Mouse (Mus musculus) liver, embryonic 16.5 days (tissue): ENCODE data around the gene Atp8b2. TPM values are rescaled to one million over a fixed set of nuclear protein-coding genes. Genes with fewer than 3 reads are reported as not detected.

ENCODE experiments used
- ATAC-seq: fragments of 200-750 bp; cut with Nextera tagmentation; 2 replicates; pipeline ENCODE4 v1.8.0; 2017; ENCODE audit warnings: low read depth, mild to moderate bottlenecking, moderate number of reproducible peaks, moderate library complexity
- H3K27ac ChIP-seq: fragments of 300-500 bp; sonication (generic); 2 replicates; pipeline ENCODE4 v1.5.1; 2014; ENCODE audit warnings: mild to moderate bottlenecking, low read length
- H3K27me3 ChIP-seq: fragments of 300-500 bp; sonication (generic); 2 replicates; pipeline ENCODE4 v1.6.1; 2014; ENCODE audit warnings: low read depth, low read length, mixed read lengths; ENCODE audit not compliant: control insufficient read depth, insufficient read depth
- H3K36me3 ChIP-seq: fragments of 300-500 bp; sonication (generic); 2 replicates; pipeline ENCODE4 v1.6.1; 2014; ENCODE audit warnings: mild to moderate bottlenecking; ENCODE audit not compliant: control insufficient read depth, insufficient read depth
- H3K4me1 ChIP-seq: fragments of 300-500 bp; sonication (generic); 2 replicates; pipeline ENCODE4 v1.6.1; 2014; ENCODE audit warnings: low read depth, low read length, mixed read lengths; ENCODE audit not compliant: control insufficient read depth
- H3K4me2 ChIP-seq: fragments of 300-500 bp; sonication (generic); 2 replicates; pipeline ENCODE4 v1.6.1; 2014; ENCODE audit warnings: low read depth, low read length, mixed read lengths
- H3K4me3 ChIP-seq: fragments of 300-500 bp; sonication (generic); 2 replicates; pipeline ENCODE4 v1.5.1; 2014; ENCODE audit warnings: low read depth, mild to moderate bottlenecking, low read length
- H3K9ac ChIP-seq: fragments of 300-500 bp; sonication (generic); 2 replicates; pipeline ENCODE4 v1.6.1; 2014; ENCODE audit warnings: low read depth, low read length
- H3K9me3 ChIP-seq: fragments of 300-500 bp; sonication (generic); replicated peaks from 2 replicates; pipeline ENCODE4 v1.6.1; 2016; ENCODE audit warnings: low read length; ENCODE audit not compliant: control insufficient read depth
- WGBS: fragments of 180-500 bp; shearing (Covaris S2); extraction: QIAGEN DNeasy Blood & Tissue Kit; methylation state at CpG from one replicate; pipeline ENCODE4 v1.1.7; 2014; ENCODE audit not compliant: insufficient replicate concordance; 5-methylcytosine and 5-hydroxymethylcytosine counted together
- polyA plus RNA-seq: library from polyadenylated mRNA; unstranded; fragments of >200 nt; fragmentation: Nextera tagmentation; extraction: Ambion mirVana; gene quantifications from 2 replicates; pipeline ENCODE4 v1.2.1, GENCODE M21; 2015

Atp8b2 gene
- polyA plus RNA-seq, 1 experiment from 2014 or later: 2.0 TPM

GRCm38 (mm10) chr3:89962751-89963220, 522 bp downstream of the Atp8b2 start:
- 0% methylated on average over 30 of the region's 30 CpGs for WGBS
- H3K27me3 ChIP-seq: peaks cover 47% of the 10 kb centered on the region

GRCm38 (mm10) chr3:89962059-89962750, 1.1 kb downstream of the Atp8b2 start:
- peak overlapping the region; percentile 64 for H3K4me3 ChIP-seq
- H3K27me3 ChIP-seq: peaks cover 47% of the 10 kb centered on the region
- no peak overlapping the region; the same call in 1 of the 2 replicates for H3K27ac ChIP-seq
- H3K4me2 ChIP-seq: peak overlapping the region; percentile 67
- peak overlapping the region; percentile 55 for H3K9ac ChIP-seq
- no peak for ATAC-seq
- H3K36me3 ChIP-seq: no peaks in the 10 kb centered on the region
- H3K9me3 ChIP-seq: no peaks in the 10 kb centered on the region
- peaks cover 4% of the 10 kb centered on the region for H3K4me1 ChIP-seq
- WGBS: 5% methylated on average over 14 of the region's 14 CpGs

More at GRCm38 (mm10) chr3:89962751-89963220, 522 bp downstream of the Atp8b2 start:
- ATAC-seq: no peak
- Histone ChIP-seq H3K36me3 (no peaks in the 10 kb centered on the region), H3K9ac (peak overlapping the region; percentile 55), H3K4me2 (peak overlapping the region; percentile 67), H3K4me3 (peak overlapping the region; percentile 64), H3K9me3 (no peaks in the 10 kb centered on the region), H3K27ac (peak overlapping the region; percentile 31; the same call in 1 of the 2 replicates), H3K4me1 (peaks cover 4% of the 10 kb centered on the region)

- Histone ChIP-seq H3K27ac (no peak overlapping the region), H3K9me3 (no peaks in the 10 kb centered on the region), H3K36me3 (no peaks in the 10 kb centered on the region), H3K4me2 (peak overlapping the region; percentile 28; the same call in 1 of the 2 replicates), H3K4me1 (peaks cover 4% of the 10 kb centered on the region), H3K4me3 (no peak overlapping the region), H3K9ac (no peak overlapping the region), H3K27me3 (peaks cover 47% of the 10 kb centered on the region)
- WGBS: 9% methylated on average over 4 of the region's 4 CpGs
- no peak for ATAC-seq
Observed at GRCm38 (mm10) chr3:89961436-89961835, 1.9 kb downstream of the Atp8b2 start.

- Histone ChIP-seq H3K9me3 (no peaks in the 10 kb centered on the region), H3K27ac (no peak overlapping the region), H3K4me1 (peaks cover 4% of the 10 kb centered on the region), H3K36me3 (no peaks in the 10 kb centered on the region), H3K4me2 (peak overlapping the region; percentile 70), H3K9ac (peak overlapping the region; percentile 54), H3K27me3 (peaks cover 47% of the 10 kb centered on the region), H3K4me3 (peak overlapping the region; percentile 57)
- ATAC-seq: peak; percentile 88
- 1% methylated on average over 29 of the region's 30 CpGs for WGBS
Observed at GRCm38 (mm10) chr3:89960469-89960868, 2.8 kb downstream of the Atp8b2 start.

GRCm38 (mm10) chr3:89959435-89959834, 3.9 kb downstream of the Atp8b2 start:
- H3K4me2 ChIP-seq: no peak overlapping the region
- ATAC-seq: no peak
- no peaks in the 10 kb centered on the region for H3K9me3 ChIP-seq
- no peak overlapping the region for H3K9ac ChIP-seq
- H3K4me3 ChIP-seq: no peak overlapping the region
- no peak overlapping the region for H3K27ac ChIP-seq
- H3K36me3 ChIP-seq: no peaks in the 10 kb centered on the region
- peaks cover 4% of the 10 kb centered on the region for H3K4me1 ChIP-seq
- WGBS: 64% methylated on average over 4 of the region's 4 CpGs
- peaks cover 46% of the 10 kb centered on the region for H3K27me3 ChIP-seq

GRCm38 (mm10) chr3:89957880-89958279, 5.4 kb downstream of the Atp8b2 start:
- peaks cover 4% of the 10 kb centered on the region for H3K4me1 ChIP-seq
- no peak overlapping the region for H3K27ac ChIP-seq
- ATAC-seq: no peak

GRCm38 (mm10) chr3:89956177-89956971, 6.9 kb downstream of the Atp8b2 start:
- H3K4me2 ChIP-seq: no peak overlapping the region
- H3K9me3 ChIP-seq: no peaks in the 10 kb centered on the region
- peaks cover 2% of the 10 kb centered on the region; the same call in 1 of the 2 replicates for H3K36me3 ChIP-seq
- H3K27me3 ChIP-seq: peaks cover 18% of the 10 kb centered on the region
- no peak overlapping the region for H3K9ac ChIP-seq
- H3K4me3 ChIP-seq: no peak overlapping the region
- WGBS: 62% methylated on average over 7 of the region's 7 CpGs
- ATAC-seq: no peak
- no peak overlapping the region for H3K27ac ChIP-seq
- peaks cover 4% of the 10 kb centered on the region for H3K4me1 ChIP-seq

More at GRCm38 (mm10) chr3:89957880-89958279, 5.4 kb downstream of the Atp8b2 start:
- peaks cover 33% of the 10 kb centered on the region for H3K27me3 ChIP-seq
- H3K36me3 ChIP-seq: no peaks in the 10 kb centered on the region
- H3K9me3 ChIP-seq: no peaks in the 10 kb centered on the region
- WGBS: 70% methylated on average over 9 of the region's 9 CpGs
- H3K4me2 ChIP-seq: no peak overlapping the region
- H3K4me3 ChIP-seq: no peak overlapping the region
- H3K9ac ChIP-seq: no peak overlapping the region

GRCm38 (mm10) chr3:89953420-89953819, 9.9 kb downstream of the Atp8b2 start:
- H3K27ac ChIP-seq: no peak overlapping the region
- 3% methylated on average over 4 of the region's 4 CpGs for WGBS
- H3K4me3 ChIP-seq: no peak overlapping the region
- H3K36me3 ChIP-seq: peaks cover 2% of the 10 kb centered on the region; the same call in 1 of the 2 replicates
- no peak overlapping the region for H3K9ac ChIP-seq
- no peaks in the 10 kb centered on the region for H3K4me1 ChIP-seq
- H3K4me2 ChIP-seq: no peak overlapping the region
- H3K9me3 ChIP-seq: no peaks in the 10 kb centered on the region
- no peaks in the 10 kb centered on the region for H3K27me3 ChIP-seq
- no peak for ATAC-seq
